Mouse (Mus musculus): ENCODE measurements at regions not wholly inside any gene's neighbourhood (a gene's known extent, or its start where the extent isn't known, plus 50 kb on each side); places are given as distances from the start of the nearest gene placed in this dataset.
A peak's percentile ranks its signal among the peaks of the same experiment; 100 is the strongest.

DNA sequence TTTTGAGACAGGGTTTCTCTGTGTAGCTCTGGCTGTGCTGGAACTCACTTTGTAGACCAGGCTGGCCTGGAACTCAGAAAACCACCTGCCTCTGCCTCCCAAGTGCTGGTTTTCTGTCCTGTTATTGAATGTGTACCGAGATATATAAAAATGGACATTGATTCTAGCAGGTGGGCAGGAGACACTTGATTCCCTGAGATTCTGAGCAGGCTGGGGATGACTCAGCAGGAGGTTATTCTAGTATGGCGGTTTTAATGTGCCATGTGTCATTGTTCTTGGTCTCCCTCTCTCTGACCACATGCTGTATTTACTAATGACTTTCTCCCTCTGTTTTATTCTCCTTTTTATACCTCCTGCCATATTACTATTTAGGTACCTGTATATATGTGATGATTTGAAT, 517.2 kb upstream of the Pkn2 start:
- no peak for DNase-seq (ENCODE audit: low read depth)

GRCm38 (mm10) chr3:143384357-143384756, 502.6 kb upstream of the Pkn2 start:
- DNase-seq (ENCODE audit: low read depth), result no peak

GRCm38 (mm10) chr3:143379193-143379592, 497.4 kb upstream of the Pkn2 start:
- DNase-seq (ENCODE audit: low read depth), result peak; percentile 24

GRCm38 (mm10) chr3:143377446-143377845, 495.6 kb upstream of the Pkn2 start:
- DNase-seq (ENCODE audit: low read depth), result no peak

DNA sequence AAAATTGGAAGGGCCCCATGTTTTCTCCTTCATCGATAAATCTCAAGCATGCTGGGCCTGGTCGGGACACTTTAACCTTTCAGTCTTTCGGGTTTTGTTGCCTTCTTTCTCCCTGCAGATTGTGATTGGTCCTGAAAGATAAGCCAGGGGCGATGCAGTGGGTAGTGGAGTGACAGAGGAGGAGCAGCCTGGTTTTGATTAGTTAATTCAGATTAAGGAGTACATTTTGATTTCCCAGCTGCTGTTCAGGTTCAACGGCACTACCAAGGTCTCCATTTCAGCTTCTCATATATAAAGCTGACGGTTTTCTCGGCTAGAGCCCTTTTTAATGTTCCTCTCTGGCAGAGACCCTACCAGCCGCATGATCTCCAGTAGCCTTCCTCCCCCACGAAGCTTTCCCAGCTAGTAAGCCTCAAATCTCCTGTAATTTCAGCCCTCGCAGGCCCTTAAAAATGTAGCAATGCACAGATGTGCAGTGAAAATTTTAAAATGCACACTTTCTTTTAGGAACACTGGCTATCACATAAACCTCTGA, 493.8 kb upstream of the Pkn2 start:
- DNase-seq (ENCODE audit: low read depth), result no peak

GRCm38 (mm10) chr3:143373501-143373900, 491.7 kb upstream of the Pkn2 start:
- DNase-seq (ENCODE audit: low read depth), result no peak

DNA sequence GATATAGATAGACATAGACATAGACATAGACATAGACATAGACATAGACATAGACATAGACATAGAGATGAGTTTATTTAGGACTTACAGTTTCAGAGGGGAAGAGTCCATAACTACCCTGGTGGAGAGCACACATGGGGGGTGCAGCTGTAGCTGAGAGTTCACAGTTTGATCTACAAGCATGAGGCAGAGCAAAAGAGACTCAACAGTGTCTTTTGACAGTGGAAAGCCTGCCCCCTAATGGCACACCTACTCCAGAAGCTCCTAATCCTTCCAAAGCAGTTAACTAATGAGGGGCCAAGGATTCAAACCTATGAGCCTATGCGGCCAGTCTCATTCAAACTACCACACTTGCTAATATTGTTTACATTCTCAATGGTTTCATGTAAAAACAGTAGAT, 487.2 kb upstream of the Pkn2 start:
- no peak for DNase-seq (ENCODE audit: low read depth)

- no peak for DNase-seq (ENCODE audit: low read depth)
Measured at GRCm38 (mm10) chr3:143340032-143340431, 458.2 kb upstream of the Pkn2 start.

DNA sequence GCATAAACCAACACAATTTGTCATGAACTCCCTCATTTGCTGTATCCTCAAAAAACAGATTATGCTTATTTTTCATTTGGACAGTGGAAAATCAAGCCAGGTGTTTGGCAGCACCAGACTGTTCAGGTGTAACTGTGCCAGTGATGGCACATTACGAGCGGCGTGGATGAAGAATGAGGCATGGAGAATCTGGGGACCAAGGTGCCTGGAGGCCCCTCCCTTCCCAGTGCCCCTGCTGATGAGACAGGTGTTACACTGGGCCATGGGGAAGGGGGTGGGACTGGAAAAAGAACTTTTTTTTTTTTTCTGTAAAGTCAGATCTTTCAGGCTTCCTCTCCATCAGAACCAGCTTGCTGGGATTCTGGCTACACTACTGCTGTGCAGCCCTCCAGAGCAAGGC, 451.5 kb upstream of the Pkn2 start:
- no peak for DNase-seq (ENCODE audit: low read depth)

- no peak for DNase-seq (ENCODE audit: low read depth)
Measured at GRCm38 (mm10) chr3:143328521-143328920, 446.7 kb upstream of the Pkn2 start.

DNA sequence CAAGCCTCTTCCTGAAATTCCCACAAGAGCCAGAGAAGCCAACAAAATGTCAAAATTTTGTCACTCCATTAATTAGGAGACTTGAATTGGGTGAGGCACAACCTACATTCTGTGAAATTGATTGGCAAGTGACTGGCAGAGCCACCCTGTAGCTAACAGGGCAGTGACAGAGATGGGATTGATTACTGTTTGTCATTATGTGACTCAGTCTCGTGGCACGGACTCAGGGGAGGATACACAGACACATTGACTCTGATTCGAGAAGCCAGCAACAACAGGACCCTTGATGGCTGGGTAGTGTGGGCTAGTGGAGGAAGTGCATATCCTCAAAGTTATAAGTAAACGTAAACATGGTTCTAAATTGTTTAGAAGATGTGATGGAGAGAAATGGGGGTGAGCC, 445.8 kb upstream of the Pkn2 start:
- no peak for DNase-seq (ENCODE audit: low read depth)

DNA sequence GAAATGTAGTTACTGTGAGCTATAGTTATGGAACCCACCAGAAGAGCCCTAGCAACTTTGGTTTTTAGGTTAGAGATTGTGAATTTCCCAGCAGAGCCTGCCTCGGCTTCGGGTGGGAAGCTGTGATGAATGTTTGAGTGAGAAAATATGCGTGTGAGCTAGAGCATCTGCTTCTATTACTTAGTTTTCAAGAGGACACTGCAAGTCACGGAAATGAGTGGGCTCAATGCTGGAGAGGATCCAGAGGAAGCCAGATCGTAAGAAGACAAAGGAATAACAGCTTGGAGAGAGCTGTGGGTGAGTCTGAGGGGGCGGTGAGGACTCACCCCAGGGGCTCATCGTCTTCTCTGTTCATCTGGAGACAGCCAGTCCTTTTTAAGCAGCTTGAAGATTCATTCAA, 434.7 kb upstream of the Pkn2 start:
- no peak for DNase-seq (ENCODE audit: low read depth)

DNA sequence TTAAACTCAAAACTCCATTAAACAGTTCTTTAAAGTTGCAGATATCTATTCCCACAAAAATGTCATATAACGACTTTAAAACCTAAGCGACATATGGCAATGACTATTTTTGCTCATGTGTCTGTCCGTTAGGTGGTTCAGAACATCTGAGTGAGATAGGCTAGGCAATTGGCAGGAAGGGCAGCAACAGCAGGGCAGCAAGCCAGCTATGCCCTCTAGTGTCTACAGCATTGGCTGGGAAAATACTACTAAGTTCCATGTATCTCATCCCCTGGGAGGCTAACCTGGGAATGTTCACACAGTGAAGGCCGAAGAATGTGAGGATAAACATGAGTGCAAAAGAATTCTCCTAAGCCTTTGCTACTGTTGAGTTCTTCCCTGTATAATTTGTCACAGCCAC, 410.0 kb upstream of the Pkn2 start:
- no peak for DNase-seq (ENCODE audit: low read depth)

GRCm38 (mm10) chr3:143264132-143264531, 382.3 kb upstream of the Pkn2 start:
- no peak for DNase-seq (ENCODE audit: low read depth)

- no peak for DNase-seq (ENCODE audit: low read depth)
Measured at GRCm38 (mm10) chr3:143252643-143253042, 370.8 kb upstream of the Pkn2 start.

GRCm38 (mm10) chr3:143252008-143252407, 370.2 kb upstream of the Pkn2 start:
- DNase-seq (ENCODE audit: low read depth), result no peak

DNA sequence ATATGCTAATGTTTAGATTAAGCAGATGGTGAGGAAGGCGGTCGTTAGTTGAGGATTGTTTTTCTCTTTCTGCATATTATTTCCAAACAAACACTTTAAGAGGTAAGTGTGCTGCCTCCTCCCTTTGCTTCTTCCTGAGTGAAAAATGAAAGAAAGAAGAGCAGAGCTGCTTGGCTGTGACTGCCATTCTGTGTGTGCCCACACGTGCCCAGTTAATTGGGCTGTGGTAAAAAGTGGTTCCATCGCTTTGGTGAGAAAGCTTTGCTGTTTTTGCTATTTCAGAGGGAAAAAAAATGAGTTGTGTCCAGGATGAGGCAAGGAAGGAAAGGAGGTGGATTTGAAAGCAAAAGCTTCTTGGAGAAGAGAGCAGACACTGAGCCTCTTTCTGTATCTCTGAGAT, 360.9 kb upstream of the Pkn2 start:
- DNase-seq (ENCODE audit: low read depth), result no peak

DNA sequence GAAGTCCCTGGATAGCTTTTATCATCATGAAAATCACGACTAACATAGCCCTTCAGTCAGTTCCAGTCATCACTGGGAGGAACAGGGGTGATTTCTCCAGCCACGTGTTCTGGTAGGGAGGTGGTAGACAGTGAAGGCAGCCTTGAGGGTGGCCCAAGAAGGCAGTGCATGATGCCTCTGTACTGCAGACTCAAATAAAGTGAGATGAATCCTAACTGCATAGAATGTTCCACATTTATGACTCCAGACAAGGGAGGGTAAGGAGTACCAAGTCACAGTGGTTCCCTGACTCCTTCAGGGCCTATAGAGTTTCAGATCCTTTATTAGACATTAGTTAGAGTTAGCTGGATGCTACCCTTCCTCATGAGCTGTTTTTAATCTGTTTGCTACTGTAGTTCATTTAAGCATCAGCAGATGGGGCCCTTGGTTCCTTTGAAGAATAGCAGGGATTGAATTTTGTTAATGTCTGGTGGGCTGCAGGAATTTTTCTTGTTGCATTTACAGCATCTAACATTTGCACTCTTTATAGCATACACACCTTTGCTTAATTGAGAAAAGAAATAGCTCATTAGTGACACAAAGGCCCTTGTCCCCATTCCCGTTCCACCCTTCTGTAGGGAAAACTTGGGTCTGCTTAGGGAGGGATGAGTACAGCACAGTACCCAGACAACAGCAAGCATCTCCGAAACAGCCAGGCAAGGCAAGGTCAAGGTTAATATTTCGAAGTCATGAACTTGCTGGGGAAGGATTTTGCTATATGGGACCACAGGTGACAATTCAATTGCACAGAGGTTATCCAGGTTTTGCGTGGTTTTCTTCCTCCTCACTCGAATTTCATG, 359.0 kb upstream of the Pkn2 start:
- no peak for DNase-seq (ENCODE audit: low read depth)

DNA sequence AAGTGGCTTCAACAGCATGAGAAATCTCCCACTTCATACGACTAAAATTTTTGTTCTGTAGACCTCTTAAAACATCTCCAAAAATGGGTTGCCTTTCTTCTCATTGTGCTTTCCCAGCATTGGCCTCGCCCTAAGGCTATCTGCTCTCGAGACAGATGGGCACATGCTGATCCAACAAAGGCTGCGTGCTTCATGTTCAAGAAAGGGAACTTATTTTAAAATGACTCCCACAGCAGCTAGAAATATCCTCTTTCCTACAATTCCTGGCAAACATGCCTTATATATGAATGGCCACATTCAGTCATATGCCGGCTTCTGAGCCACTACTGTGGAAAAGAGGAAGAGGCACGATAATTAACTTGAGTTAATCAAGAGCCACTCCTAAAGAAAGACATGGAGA, 356.7 kb upstream of the Pkn2 start:
- no peak for DNase-seq (ENCODE audit: low read depth)

- DNase-seq (ENCODE audit: low read depth), result no peak
Measured at GRCm38 (mm10) chr3:143223999-143224729, 342.4 kb upstream of the Pkn2 start.

DNA sequence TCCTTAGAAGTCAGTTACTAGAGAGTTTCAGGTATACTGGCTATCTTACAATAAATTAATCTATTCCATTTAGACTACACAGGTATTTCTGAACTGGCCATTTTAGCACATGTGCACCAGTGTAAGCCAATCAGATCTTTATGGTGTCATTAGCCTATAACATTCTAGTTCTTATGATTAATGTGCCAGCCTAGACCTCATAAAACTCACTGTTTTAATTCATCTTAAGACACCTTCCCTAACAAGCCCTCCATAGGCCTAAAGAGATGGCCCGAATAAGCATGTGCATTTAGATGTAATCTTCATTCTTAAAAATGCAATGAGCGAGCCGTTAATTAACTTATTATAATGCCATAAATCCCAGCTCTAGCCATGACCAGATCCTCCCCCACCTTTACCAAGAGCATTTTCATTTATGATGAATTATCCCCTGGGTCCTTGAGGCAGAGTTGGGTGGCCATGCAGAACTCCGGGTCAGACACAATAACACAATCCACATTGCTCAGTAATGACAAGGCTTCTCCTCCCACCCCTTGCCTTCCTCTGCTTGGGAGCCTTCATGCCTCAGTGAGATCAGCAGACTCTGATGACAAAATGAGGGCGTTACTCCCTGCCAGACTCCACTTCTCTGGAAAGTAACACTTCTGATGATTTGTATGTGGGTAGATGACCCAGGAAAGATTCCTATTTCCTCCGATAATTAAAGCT, 311.6 kb upstream of the Pkn2 start:
- DNase-seq (ENCODE audit: low read depth), result no peak

- DNase-seq (ENCODE audit: low read depth), result no peak
Measured at GRCm38 (mm10) chr3:143188931-143189330, 307.1 kb upstream of the Pkn2 start.

DNA sequence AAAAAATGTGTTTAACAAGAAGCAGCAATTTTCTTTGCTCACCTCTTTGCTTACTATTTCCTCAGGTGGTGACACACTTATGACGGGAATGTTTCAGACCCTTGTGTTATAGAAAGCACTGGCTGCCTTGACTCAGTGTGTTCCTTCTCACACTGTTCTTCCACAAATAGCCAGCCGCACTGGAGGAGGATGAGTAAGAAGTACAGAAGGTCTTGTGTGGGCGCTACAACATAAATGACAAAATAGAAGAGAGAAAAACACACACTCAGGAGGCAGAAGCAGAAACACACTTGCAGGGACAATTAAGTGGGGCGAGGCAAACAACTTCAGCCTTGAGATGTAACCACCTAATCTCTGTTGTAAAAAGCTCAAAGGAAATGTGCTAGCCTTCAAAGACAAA, 292.2 kb upstream of the Pkn2 start:
- DNase-seq (ENCODE audit: low read depth), result no peak

All from fibroblast of lung, adult 2 months (primary cell).